In genomic region chr4:114901643-114902351, GRCm38 (mm10) we compare ENCODE assay signal across 9 mouse cellular contexts. TPM values are rescaled to one million over a fixed set of nuclear protein-coding genes. Genes with fewer than 3 reads are reported as not detected.
A peak's percentile ranks its signal among the peaks of the same experiment; 100 is the strongest.
DNase-seq lines count a peak whose midpoint lies in the region; ATAC-seq lines count a peak whose summit lies in the region.
"Had no signal": no experiment of that assay in that cellular context is flagged by ENCODE, and none has a peak within 500 bp of the region (broad histone marks: within the 10 kb centered on the region; RNA-seq: fewer than 3 reads in every experiment).

No protein-coding gene starts in this region.

- under 1% methylated on average over 41 of the region's 42 CpGs for WGBS in kidney, embryonic 16.5 days
- WGBS in hindbrain, embryonic 14.5 days = under 1% methylated on average over 41 of the region's 42 CpGs
- under 1% methylated on average over 42 of the region's 42 CpGs for WGBS in midbrain, embryonic 14.5 days

- H3K4me1 ChIP-seq in kidney, embryonic 16.5 days (ENCODE audit: insufficient read depth, low read length) = 0 out of 2 replicates have a peak, but pooled peaks cover 13% of the 10 kb centered on the region
- H3K4me1 ChIP-seq in hindbrain, embryonic 14.5 days (replicated peaks; ENCODE audit: control insufficient read depth, insufficient read depth, low read length) = no peaks in the 10 kb centered on the region
- 0 out of 2 replicates have a peak, but pooled peaks cover 2% of the 10 kb centered on the region for H3K4me1 ChIP-seq in midbrain, embryonic 14.5 days (ENCODE audit: control insufficient read depth, insufficient read depth, low read length)

- no peak for DNase-seq in kidney, adult 8-10 months
- DNase-seq in hindbrain, embryonic 14.5 days (ENCODE audit: low spot score) = no peak
- peak; percentile 55 for DNase-seq in midbrain, embryonic 14.5 days
- DNase-seq in layer of hippocampus, adult 11-12 months (ENCODE audit: low spot score) = no peak
- no peak for DNase-seq in natural killer cell, adult 2 months (ENCODE audit: low spot score in 2 of 2)

- H3K4me2 ChIP-seq in kidney, embryonic 16.5 days (replicated peaks; ENCODE audit: low read depth, low read length) = peak overlapping the region; percentile 79
- H3K4me2 ChIP-seq in hindbrain, embryonic 14.5 days (replicated peaks) = peak overlapping the region; percentile 3; the same call in 1 of the 2 replicates
- H3K4me2 ChIP-seq in midbrain, embryonic 14.5 days (ENCODE audit: low read length) = peak overlapping the region; percentile 30; the same call in 1 of the 2 replicates

- H3K4me3 ChIP-seq in kidney, embryonic 16.5 days (ENCODE audit: low read length) = peak overlapping the region; percentile 41
- H3K4me3 ChIP-seq in hindbrain, embryonic 14.5 days (replicated peaks; ENCODE audit: low read length) = no peak overlapping the region
- no peak overlapping the region for H3K4me3 ChIP-seq in midbrain, embryonic 14.5 days (replicated peaks; ENCODE audit: low read depth, low read length)

- no peaks in the 10 kb centered on the region for H3K9me3 ChIP-seq in kidney, embryonic 16.5 days (ENCODE audit: low read length)
- no peaks in the 10 kb centered on the region for H3K9me3 ChIP-seq in hindbrain, embryonic 14.5 days (ENCODE audit: control insufficient read depth, low read length)
- no peaks in the 10 kb centered on the region for H3K9me3 ChIP-seq in midbrain, embryonic 14.5 days (ENCODE audit: control insufficient read depth, low read length)

- H3K36me3 ChIP-seq in kidney, embryonic 16.5 days (ENCODE audit: insufficient read depth, low read length) = no peaks in the 10 kb centered on the region
- no peaks in the 10 kb centered on the region for H3K36me3 ChIP-seq in hindbrain, embryonic 14.5 days (replicated peaks; ENCODE audit: control insufficient read depth, insufficient read depth)
- H3K36me3 ChIP-seq in midbrain, embryonic 14.5 days (ENCODE audit: control insufficient read depth, insufficient read depth, low read length) = no peaks in the 10 kb centered on the region

- no peak overlapping the region for H3K27ac ChIP-seq in kidney, embryonic 16.5 days (ENCODE audit: low read length)
- H3K27ac ChIP-seq in hindbrain, embryonic 14.5 days = no peak overlapping the region
- H3K27ac ChIP-seq in midbrain, embryonic 14.5 days (replicated peaks; ENCODE audit: low read depth, low read length) = no peak overlapping the region

- peak; percentile 66 for ATAC-seq in kidney, embryonic 16.5 days (ENCODE audit: low FRiP score, low TSS enrichment)
- ATAC-seq in common myeloid progenitor, adult 5-6 weeks (replicated peaks; ENCODE audit: low read depth, poor library complexity, severe bottlenecking) = peak; percentile 50
- no peak; the same call in 1 of the 2 replicates for ATAC-seq in hindbrain, embryonic 14.5 days (ENCODE audit: low FRiP score)
- no peak for ATAC-seq in midbrain, embryonic 14.5 days (ENCODE audit: low FRiP score, low TSS enrichment)
- ATAC-seq in frontal cortex, adult (ENCODE audit: low TSS enrichment) = no peak

- H3K27me3 ChIP-seq in kidney, embryonic 16.5 days (ENCODE audit: insufficient read depth, low read length) = peaks cover 68% of the 10 kb centered on the region
- peaks cover 97% of the 10 kb centered on the region for H3K27me3 ChIP-seq in hindbrain, embryonic 14.5 days (ENCODE audit: control insufficient read depth, insufficient read depth, low read length)
- peaks cover 93% of the 10 kb centered on the region for H3K27me3 ChIP-seq in midbrain, embryonic 14.5 days (ENCODE audit: control insufficient read depth, insufficient read depth, low read length)

- peak overlapping the region; percentile 48 for H3K9ac ChIP-seq in kidney, embryonic 16.5 days (replicated peaks; ENCODE audit: low read length)
- no peak overlapping the region for H3K9ac ChIP-seq in hindbrain, embryonic 14.5 days
- no peak overlapping the region for H3K9ac ChIP-seq in midbrain, embryonic 14.5 days (replicated peaks; ENCODE audit: low read length)

RNA-seq across cellular contexts. Expression of gene Foxd2, which starts 6.9 kb away (rescaled TPM):
- polyA plus RNA-seq in kidney, embryonic 16.5 days (2015; fragmentation: Nextera tagmentation; extraction: Ambion mirVana) = 1.8 and 2.5 TPM in 2 replicates
- 0.09 and 1.3 TPM in 2 replicates for total RNA-seq in common myeloid progenitor, adult 5-6 weeks (2017)
- 0.16 TPM in 1 of 2 replicates, not detected in the other for polyA plus RNA-seq in hindbrain, embryonic 14.5 days (2014; fragmentation: Nextera tagmentation; extraction: Ambion mirVana)
- 0.11 and 0.54 TPM in 2 replicates for polyA plus RNA-seq in midbrain, embryonic 14.5 days (2014; fragmentation: Nextera tagmentation; extraction: Ambion mirVana)

RNA-seq across cellular contexts. Expression of gene Foxe3, which starts 24.0 kb away (rescaled TPM):
- polyA plus RNA-seq in kidney, embryonic 16.5 days (2015; fragmentation: Nextera tagmentation; extraction: Ambion mirVana) = not detected in 2 replicates
- not detected in 2 replicates for total RNA-seq in common myeloid progenitor, adult 5-6 weeks (2017)
- polyA plus RNA-seq in hindbrain, embryonic 14.5 days (2014; fragmentation: Nextera tagmentation; extraction: Ambion mirVana) = not detected in 2 replicates
- not detected in 2 replicates for polyA plus RNA-seq in midbrain, embryonic 14.5 days (2014; fragmentation: Nextera tagmentation; extraction: Ambion mirVana)
- polyA plus RNA-seq: heart, postnatal 0 days had no signal

Comparison
In these comparisons a context has a peak if more than half of its experiments do, and no peak if none do; other contexts are left out.
1. ATAC-seq: peak in kidney, embryonic 16.5 days (single experiment) and common myeloid progenitor, adult 5-6 weeks (single experiment); none in hindbrain, embryonic 14.5 days (single experiment), midbrain, embryonic 14.5 days (single experiment) and frontal cortex, adult (single experiment).
2. H3K4me2 ChIP-seq: peak in every context shown above with its lines; median percentile 79 in kidney, embryonic 16.5 days; 30 in midbrain, embryonic 14.5 days; 3 in hindbrain, embryonic 14.5 days.